Mouse (Mus musculus) 3134 (cell line): Measurements from ENCODE around the gene Hs3st3a1.
A peak's percentile ranks its signal among the peaks of the same experiment; 100 is the strongest.

Experiments
- DNase-seq: peaks from one replicate; pipeline ENCODE4 v3.0.0-alpha.2; 2011; ENCODE audit warnings: low spot score; ENCODE audit not compliant: insufficient read length; ENCODE audit errors: extremely low read depth

The Hs3st3a1 gene

DNA sequence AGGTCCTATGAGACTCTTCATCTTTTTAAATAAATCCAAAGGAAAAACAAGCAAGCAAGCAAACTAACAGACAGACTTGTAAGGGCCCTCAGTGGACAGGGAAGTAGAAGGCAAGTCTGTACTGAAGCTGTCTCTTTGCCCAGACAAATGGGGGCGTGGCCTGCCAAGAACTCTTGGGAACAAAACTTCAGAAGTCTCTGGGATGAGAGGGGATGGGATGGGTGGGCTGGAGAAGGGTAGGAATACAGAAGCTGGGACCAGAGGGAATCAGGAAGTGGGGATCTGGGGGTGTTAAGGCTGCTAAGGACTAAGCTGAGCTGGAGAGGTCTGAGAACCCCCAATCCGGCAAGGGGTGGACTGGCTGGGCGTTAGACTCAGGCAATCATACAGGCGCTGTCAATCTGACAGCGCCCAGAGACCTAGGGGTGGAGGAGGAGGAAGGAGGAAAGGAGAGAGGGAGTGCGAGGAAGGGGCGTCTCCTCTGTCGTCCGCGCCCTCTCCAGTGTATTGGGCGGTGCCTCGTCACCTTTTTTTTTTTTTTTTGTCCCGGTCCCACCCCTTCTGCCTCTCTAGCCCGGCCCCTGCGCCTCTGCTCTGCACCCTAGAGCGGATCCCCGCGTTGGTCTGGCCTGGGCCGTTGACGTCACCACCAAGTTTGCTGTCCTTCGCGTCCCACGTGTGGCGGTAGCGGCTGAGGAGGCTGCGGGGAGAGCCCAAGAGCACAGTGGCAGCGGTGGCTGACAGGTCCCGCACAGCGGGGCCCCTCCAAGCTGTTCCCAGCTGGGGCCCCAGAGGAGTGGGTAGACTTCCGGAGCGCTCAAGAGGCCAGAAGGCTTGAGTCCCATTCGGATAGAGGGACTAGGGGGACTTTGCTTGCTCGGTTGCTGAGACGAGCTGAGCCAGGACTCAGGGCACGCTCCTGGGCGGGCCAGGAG, at the start of gene Hs3st3a1:
Gene Hs3st3a1 (plus strand): TSS at position 722 of the 935 bp plus-strand sequence.
- peak; percentile 76 for DNase-seq

DNA sequence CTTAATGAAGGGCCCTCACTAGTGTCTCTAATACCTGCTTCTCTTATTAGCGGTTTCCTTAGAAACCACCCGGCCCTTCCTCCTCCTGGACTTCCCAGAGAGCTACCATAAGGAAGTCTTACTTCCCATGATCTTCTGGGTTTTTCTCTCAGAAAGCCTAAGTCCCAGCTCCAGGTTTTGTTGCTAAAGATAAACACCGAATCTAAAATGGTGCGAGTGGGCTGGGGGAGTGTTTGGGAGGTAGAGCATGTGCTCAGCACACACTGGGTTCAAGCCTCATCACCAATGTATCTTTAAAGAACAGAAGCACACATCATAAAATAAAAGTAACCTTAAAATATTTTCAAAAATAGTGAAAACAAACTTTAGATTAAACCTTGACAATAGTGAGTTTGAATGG, 48.8 kb upstream of the Hs3st3a1 start:
- DNase-seq, result no peak

DNA sequence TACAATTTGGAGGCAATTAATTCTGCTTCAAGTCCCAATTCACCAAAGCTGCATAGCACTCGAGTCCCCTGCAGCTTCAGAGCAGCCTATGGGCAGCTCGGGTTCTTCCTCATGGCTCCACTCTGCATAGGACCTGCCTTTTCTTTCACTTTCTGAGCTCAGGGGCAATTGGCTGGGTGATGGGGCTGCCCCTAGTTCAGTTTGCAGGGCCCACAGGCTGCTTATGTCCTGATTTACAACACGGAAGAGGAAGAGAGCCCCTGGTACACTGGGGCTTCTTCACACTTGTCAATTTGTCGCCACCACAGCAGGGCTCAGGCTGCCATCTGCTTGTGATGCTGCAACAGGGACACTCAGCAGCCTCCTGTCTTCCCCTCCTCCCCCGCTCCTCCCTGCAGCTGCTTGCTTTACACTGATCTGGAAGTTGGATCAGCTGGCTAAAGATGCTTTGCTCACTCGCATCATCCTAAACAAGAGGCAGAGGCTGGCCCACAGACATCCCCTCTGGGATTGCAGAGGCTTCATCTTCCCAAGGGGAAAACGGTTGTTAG, 38.7 kb upstream of the Hs3st3a1 start:
- DNase-seq, result no peak

DNA sequence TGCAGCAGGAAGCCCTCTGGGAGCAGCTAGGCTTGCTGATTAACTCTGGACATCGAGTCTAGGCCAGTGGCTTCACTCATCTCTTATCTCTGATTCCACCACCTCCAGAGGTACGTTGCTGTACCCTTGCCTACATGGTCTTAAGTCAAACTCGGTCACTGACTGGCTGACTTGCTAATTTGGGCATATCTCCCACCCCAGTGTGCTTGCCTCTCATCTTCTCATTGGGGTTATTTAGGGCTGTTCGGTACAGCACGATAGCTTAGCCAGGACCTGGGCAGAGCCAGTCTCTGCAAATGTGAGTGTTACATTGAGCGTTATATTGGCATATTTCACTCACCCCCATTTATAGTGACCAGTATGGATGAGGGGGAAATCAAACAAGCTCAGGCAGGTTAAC, 38.2 kb upstream of the Hs3st3a1 start:
- DNase-seq, result no peak

DNA sequence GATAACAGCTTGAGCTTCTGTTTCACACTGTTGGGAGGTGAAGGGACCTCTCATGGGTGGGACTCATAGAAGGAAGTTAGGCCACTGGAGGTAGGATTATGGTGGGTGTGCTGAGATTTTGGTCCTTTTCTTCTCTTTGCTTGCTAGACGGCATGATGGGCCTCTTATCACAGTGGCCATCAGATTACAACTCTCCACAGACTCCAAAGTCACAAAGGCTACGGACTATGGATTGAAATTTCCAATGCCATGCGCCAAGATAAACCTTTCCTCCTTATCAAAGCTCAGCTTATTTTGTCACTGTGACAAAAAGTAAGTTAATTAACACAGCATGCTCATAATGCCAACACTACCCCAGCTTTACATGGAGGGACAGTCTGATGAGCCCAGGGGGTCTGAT, 37.5 kb upstream of the Hs3st3a1 start:
- no peak for DNase-seq

DNA sequence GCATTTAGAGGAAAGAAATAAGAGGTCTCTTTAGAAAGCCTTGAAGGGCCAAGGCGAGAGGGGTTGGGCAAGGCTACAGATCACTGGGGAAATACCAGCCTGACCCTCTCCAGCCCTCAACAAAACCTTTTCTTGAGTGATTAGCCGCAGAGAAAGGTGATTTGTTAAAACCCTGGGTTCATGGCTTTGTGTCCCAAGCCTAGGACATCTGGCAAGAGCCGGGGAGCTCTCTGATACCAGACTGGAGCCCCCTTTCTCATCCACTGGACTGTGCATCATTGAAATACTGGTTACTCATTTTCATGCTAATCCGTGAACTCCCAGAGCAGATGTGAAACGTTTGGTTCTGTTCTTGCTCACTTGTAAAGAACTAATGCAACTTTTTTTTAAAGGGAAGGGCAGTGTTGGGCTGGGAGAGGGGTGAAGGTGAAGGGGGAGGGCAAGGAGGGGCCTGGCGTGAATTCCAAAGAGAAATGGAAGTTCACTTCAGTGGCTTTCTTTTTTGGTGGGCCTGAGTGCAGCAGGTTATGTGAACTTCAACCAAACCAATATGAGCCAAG, 34.5 kb upstream of the Hs3st3a1 start:
- no peak for DNase-seq

DNA sequence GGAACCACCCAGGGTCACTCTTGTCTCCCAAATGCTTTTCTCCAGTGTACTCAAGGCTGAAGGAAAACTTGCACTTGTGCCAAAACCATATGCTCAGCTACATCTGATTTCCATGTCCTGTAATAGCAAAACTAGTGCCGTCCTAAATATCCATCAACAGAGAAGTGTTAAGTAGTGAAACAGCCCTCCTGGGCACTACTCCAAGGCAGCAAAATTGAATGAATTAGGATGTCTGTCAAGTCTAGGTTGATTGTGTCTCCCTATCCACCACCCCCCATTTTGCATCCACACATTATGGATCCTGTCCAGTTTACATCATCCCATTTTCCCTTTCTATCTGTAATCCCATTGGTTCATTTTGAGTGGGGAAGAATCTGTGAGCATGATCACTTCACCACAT, 16.2 kb upstream of the Hs3st3a1 start:
- DNase-seq, result no peak

DNA sequence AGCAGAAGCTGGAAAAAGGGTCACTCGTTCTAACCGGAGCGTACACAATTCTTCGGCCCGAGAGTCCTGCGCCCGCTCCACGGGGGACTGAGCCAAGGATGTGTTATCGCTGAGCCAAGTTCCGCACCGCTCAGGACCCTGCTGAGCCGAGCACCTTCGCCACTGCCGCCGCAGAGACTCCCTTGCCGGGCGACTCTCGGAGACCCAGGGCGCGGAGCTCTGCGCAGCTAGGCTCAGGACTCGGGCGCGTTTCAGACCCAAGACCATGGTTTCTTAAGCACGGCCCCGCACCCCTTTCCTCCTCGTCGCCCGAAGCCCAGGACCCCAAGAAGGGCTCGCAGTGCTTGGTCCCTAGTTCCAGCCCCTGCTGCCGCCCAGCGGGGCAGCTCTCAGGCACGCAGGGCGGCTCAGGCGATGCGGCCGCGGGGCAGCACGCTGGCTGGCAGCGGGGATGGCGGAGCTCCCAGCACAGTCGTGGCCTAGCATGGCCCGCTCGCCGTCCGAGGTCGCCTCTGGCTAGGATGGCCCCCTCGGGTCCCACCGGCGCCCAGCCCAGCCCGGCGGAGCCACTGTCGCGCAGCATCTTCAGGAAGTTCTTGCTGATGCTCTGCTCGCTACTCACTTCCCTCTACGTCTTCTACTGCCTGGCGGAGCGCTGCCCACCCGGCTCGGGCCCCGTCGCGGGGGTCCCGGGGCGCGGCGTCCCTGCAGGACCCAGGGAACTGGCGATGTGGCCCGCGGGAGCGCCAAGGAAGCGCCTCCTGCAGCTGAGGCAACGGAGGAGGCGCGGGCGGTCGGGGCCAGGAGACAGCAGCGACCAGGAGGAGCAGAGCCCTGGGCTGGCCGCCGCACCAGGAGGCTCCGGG, 647 bp downstream of the Hs3st3a1 start:
- DNase-seq, result peak; percentile 52

DNA sequence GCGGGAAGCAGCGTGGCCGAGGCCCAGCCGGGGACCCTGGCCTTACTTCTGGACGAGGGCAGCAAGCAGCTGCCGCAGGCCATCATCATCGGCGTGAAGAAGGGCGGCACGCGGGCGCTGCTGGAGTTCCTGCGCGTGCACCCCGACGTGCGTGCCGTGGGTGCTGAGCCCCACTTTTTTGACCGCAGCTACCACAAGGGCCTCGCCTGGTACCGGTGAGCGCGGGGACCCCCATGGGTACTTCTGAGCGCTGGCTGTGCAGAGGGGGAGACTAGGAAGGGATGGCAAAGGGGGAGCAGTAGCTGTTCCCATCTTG, 1.2 kb downstream of the Hs3st3a1 start, which contains the start of gene F930015N05Rik:
Gene F930015N05Rik (minus strand): TSS at position 242 of the 316 bp plus-strand sequence.
- DNase-seq, result no peak

DNA sequence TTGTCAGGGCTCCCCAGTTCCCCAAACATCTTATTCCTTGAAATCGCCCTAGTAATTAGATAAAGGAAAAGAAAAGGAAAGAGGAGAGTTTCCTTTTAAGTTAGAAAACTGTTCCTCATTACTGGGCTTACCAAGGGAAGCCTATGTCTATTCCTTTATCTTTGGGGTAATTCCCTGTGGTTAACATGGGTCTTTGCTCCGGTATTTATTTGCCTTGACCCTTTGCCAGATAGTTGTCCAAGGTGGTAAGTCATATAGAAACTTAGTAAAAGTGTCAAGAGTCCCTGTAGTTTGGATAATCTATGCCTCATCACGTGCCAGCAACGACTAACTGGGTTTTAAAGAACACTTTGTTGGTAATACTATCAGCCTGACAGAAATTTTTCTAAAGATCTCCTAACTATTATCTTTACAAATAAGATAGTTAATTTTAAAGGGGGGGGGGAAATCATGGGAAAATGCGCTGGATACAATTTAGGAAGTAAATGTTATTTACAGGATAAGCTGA, 1.7 kb downstream of the Hs3st3a1 start:
- no peak for DNase-seq

DNA sequence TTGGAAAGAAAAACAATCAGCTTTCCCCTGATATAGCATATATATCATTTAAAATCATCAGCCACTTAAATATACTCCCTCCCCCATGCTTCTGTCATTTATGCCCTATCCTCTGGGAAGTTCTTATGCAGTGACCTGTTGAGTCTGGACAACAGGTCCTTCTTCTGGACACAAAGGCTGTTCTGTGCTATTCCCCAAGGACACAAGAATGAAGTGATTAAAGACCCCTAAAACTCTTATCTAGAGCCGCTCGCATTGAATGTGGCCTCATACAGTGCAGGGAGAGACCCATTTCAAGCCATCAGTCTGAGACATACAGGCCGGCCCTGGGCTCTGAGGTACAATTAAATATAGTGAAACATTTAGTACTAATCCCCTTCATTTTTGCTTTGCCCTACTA, 2.6 kb downstream of the Hs3st3a1 start:
- DNase-seq, result no peak

DNA sequence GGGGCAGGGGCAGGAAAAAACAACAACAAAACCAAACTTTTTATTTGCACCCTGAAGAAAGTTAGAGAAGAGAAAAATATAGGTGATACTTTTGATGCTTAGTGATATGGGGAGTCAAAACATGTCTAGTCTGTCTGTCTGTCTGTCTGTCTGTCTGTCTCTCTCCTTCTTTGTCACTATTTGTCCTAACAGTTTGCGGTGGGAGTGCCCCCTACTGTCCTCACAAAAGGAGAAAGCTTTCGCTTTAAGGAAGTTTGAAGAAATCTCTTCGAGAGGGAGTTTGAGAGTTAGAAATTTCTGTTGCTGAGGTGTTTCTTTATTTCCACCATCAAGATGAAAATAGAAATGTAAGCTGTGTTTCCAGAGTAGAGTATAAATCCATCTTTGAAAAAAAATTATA, 3.8 kb downstream of the Hs3st3a1 start:
- no peak for DNase-seq

DNA sequence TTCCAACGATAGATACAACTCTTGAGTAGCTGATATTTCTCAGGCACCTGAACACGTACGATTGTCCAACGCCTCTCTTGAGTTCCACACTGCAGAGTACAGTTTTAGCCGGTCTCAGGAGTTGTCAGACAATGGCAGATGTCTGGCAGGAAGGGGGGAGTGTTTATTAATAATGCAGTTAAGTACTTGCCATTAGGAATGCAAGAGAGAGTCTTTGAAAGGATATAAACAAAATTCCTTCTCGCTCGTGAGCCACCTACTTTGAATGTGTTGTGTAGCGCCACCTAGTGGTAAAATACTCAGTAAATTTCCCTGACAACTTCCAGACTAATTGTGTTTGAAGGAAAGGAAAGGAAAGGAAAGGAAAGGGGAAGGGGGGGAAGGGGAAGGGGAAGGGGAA, 7.0 kb downstream of the Hs3st3a1 start:
- DNase-seq, result peak; percentile 4

DNA sequence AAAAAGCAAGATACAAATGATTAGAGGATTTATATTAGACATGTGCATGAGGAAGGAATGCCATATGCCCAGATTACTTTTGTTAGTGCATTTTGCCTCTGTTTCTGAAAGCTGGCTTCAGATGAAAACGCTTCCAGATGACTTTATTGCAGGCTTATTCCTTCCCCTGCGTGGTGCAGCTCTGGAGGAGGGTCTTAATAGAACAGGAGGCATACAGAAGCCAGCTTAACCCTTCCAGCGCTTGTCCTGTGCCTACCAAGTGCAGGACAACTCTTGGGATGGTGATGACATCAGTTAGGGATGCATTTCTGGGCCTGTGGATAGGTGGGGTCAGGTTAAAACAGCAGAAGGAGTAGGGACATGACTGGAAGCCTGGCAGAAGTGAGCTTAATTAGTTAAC, 7.6 kb downstream of the Hs3st3a1 start:
- DNase-seq, result no peak

DNA sequence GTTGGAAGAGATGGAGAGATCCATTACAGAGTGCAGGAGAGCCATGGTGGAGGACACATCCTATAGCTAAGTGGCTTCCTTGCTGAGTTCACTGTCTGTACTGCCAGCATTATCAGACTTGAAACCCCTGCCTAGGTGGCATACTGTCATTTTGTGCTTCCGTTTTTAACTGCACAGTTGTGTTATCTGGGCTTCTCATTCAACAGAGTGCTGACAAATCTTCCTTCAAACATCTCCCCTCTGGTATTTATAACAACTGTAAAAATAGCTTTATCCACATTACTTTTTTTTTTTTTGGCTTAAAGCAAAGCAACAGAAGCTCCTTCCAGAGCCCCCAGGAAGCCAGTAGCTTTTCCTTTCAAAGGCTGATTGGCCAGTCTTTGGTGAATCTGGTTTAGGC, 10.1 kb downstream of the Hs3st3a1 start:
- DNase-seq, result no peak

DNA sequence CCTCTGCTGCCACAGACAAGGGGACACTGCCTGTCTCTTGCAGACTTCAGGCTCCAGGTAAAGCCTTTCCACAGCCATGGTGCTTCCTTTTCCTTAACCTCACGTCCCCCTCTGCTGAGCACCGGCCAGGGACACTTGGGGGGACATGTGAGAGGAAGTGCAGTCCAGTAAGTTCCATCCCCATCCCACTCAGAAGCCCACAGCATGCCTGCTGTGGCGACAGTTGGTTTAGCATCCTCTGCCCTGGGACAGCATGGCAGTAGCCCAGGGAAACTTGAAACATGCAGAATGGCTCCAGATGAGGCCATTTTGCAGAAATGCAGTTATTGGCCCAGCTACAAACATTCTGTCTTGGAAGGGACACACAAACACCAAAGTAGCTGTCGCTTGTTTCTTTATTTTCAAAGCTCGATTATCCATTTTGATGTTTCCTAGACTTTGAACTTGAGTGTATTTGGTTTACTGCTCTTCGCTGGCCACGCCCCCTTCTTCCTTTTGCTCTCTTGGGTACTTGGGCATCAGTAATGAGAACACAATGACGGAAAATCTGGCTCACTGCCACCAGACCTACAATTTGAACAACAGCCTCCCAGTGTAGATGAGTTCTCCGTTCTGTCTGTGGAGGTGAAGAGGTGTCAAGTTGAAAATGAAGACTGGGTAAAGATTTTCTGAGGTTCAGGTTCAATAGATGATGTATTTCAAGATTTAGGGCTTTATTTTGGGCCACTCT, 13.6 kb downstream of the Hs3st3a1 start:
- no peak for DNase-seq

DNA sequence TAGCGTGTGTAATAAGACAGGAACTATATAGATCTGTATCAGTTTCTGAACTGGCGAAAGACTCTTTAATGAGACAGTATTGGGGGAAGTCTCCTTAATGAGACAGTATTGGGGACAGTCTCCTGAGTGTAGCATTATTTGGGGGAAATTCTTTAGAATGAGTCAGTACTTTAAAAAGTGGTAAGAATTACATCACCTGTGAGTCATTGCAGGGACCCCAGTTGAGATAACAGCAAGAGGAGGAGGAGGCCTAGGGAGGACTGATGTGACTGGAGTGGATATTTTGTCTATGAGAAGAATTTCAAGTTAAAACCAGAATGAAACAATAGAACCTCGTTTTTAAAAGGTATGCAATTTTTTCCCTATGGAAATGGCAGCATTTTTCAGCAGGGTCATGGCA, 26.6 kb downstream of the Hs3st3a1 start:
- DNase-seq, result no peak

DNA sequence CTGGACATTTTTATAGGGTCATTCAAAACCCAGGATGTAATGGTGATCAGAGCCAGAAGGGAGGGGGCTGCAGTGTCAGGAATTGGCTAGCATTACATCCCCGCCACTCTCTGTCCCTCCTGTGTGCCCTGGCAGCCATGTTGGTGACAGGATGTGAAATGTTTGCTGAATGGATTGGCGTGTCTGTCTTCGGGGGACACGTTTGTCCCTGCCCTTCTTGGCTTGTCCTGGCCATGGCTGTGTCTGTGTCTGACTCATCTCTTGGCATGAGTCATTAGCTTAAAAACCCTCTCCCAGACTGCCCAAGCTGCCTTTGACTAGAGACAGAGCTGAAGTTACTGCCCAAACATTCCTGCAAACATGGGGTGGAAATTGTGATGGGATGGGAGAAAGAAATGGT, 33.6 kb downstream of the Hs3st3a1 start:
- DNase-seq, result peak; percentile 62

DNA sequence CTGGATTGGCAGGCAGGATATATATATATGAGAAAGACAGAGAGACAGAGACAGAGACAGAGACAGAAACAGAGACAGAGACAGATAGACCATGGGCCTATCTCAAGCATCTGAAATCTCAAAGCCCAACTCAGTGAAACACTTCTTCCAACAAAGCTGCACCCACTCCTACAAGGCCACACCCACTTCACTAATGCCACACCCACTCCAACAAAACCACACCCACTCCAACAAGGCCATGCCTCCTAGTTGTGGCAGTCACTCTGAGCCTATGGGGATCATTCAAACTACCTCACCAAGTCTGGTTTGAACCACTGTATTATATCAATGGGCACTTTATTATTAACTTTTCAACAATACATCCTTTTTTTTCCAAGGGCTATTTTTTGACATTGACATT, 35.6 kb downstream of the Hs3st3a1 start:
- no peak for DNase-seq

DNA sequence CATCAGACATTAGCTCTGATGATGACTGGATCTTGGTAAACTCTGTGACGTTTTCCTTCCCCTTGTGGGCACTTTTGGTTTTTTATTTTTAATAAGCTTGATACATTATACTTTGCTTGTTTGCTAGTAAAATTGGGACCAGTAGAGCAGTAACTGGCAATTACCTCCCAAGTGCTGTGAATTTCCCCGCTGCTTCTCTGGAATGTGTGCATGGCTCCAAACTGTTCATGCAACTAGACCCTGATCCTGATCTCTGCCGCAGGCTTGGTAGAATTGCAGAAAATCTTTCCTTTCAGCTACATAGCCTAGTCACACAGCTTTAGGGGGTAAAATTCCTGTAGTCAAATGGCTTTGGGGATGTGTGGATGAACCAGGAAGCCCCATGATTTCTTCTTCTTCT, 38.5 kb downstream of the Hs3st3a1 start:
- DNase-seq, result no peak
